ENCODE assay signal across 8 mouse cellular contexts in the genomic region with DNA sequence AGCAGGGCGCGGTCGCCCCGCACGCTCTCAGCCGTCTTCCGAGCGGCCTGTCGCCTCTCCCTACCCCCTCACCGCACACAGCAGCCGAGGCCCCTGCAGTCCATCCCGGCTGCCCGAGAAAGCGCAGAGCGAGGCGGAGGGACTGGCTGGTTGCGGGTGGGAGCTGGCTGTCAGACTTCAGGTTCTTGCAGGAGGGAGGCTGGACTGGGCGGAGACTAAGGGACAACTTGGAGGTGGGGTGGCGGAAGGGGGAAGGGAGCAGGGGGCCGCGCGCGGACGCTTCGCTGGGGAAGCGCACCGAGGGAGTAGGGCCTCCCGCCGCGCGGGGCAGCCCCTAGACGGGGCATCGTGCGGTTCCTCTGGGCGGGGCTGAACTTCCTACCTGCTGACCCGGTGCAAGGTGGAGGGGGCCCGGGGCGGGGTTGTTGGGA. TPM values are rescaled to one million over a fixed set of nuclear protein-coding genes. Genes with fewer than 3 reads are reported as not detected.
DNase-seq lines count a peak whose midpoint lies in the region; ATAC-seq lines count a peak whose summit lies in the region.

No protein-coding gene starts in this region.

- peak overlapping the region; percentile 98 for H3K9ac ChIP-seq in hindbrain, embryonic 14.5 days
- H3K9ac ChIP-seq in limb, embryonic 12.5 days (replicated peaks): peak overlapping the region; percentile 95
- H3K9ac ChIP-seq in midbrain, embryonic 12.5 days (replicated peaks): peak overlapping the region; percentile 98

- peak; percentile 51 to 53 for DNase-seq in layer of hippocampus, adult 18-20 months (ENCODE audit: low spot score in 2 of 2)
- DNase-seq in layer of hippocampus, adult 9-10 months (ENCODE audit: low spot score): no peak
- DNase-seq in cerebellum, adult 9-10 months: peak; percentile 60
- peak; percentile 33 for DNase-seq in hindbrain, embryonic 14.5 days (ENCODE audit: low spot score)
- DNase-seq in spleen, postnatal 14 days (ENCODE audit: low spot score in 2 of 2): peak; percentile 52 to 59

- H3K27me3 ChIP-seq in hindbrain, embryonic 14.5 days (ENCODE audit: control insufficient read depth, insufficient read depth, low read length): no peaks in the 10 kb centered on the region
- H3K27me3 ChIP-seq in limb, embryonic 12.5 days: no peaks in the 10 kb centered on the region
- no peaks in the 10 kb centered on the region for H3K27me3 ChIP-seq in midbrain, embryonic 12.5 days

- H3K4me2 ChIP-seq in hindbrain, embryonic 14.5 days (replicated peaks): peak overlapping the region; percentile 76
- peak overlapping the region; percentile 77 for H3K4me2 ChIP-seq in limb, embryonic 12.5 days
- peak overlapping the region; percentile 86 for H3K4me2 ChIP-seq in midbrain, embryonic 12.5 days (replicated peaks)

- under 1% methylated on average over 38 of the region's 38 CpGs for WGBS in hindbrain, embryonic 14.5 days
- 1% methylated on average over 38 of the region's 38 CpGs for WGBS in limb, embryonic 12.5 days
- WGBS in midbrain, embryonic 12.5 days: 0% methylated on average over 38 of the region's 38 CpGs

- no peaks in the 10 kb centered on the region for H3K36me3 ChIP-seq in hindbrain, embryonic 14.5 days (replicated peaks; ENCODE audit: control insufficient read depth, insufficient read depth)
- H3K36me3 ChIP-seq in limb, embryonic 12.5 days: peaks cover 7% of the 10 kb centered on the region; the same call in 1 of the 2 replicates
- H3K36me3 ChIP-seq in midbrain, embryonic 12.5 days: peaks cover 7% of the 10 kb centered on the region; the same call in 1 of the 2 replicates

- H3K4me3 ChIP-seq in hindbrain, embryonic 14.5 days (replicated peaks; ENCODE audit: low read length): peak overlapping the region; percentile 97
- H3K4me3 ChIP-seq in limb, embryonic 12.5 days (replicated peaks): peak overlapping the region; percentile 94
- H3K4me3 ChIP-seq in midbrain, embryonic 12.5 days: peak overlapping the region; percentile 95

- peak; percentile 69 for ATAC-seq in frontal cortex, adult (ENCODE audit: low TSS enrichment)
- peak; percentile 84 for ATAC-seq in hindbrain, embryonic 14.5 days (ENCODE audit: low FRiP score)
- peak; percentile 86 for ATAC-seq in limb, embryonic 12.5 days (ENCODE audit: insufficient number of reproducible peaks, insufficient read depth, low FRiP score, low TSS enrichment, low read depth)
- ATAC-seq in midbrain, embryonic 12.5 days (ENCODE audit: low FRiP score, low read depth): peak; percentile 87

- H3K27ac ChIP-seq in hindbrain, embryonic 14.5 days: peak overlapping the region; percentile 98
- peak overlapping the region; percentile 99 for H3K27ac ChIP-seq in limb, embryonic 12.5 days
- H3K27ac ChIP-seq in midbrain, embryonic 12.5 days (replicated peaks): peak overlapping the region; percentile 97

- H3K4me1 ChIP-seq in hindbrain, embryonic 14.5 days (replicated peaks; ENCODE audit: control insufficient read depth, insufficient read depth, low read length): peaks cover 21% of the 10 kb centered on the region
- H3K4me1 ChIP-seq in limb, embryonic 12.5 days (replicated peaks): peaks cover 20% of the 10 kb centered on the region
- peaks cover 22% of the 10 kb centered on the region for H3K4me1 ChIP-seq in midbrain, embryonic 12.5 days

- H3K9me3 ChIP-seq in hindbrain, embryonic 14.5 days (ENCODE audit: control insufficient read depth, low read length): no peaks in the 10 kb centered on the region
- H3K9me3 ChIP-seq in limb, embryonic 12.5 days: no peaks in the 10 kb centered on the region
- H3K9me3 ChIP-seq in midbrain, embryonic 12.5 days: no peaks in the 10 kb centered on the region

RNA-seq across cellular contexts. Expression of gene Csnk2a1, which starts 0.4 kb away (rescaled TPM):
- 10 to 100 TPM; 92.6 to 95.5 TPM for total RNA-seq in layer of hippocampus, adult 18-20 months (2021)
- 104 and 150 TPM in 2 replicates for polyA plus RNA-seq in hindbrain, embryonic 14.5 days (2014; fragmentation: Nextera tagmentation; extraction: Ambion mirVana)
- polyA plus RNA-seq in limb, embryonic 12.5 days (2016; fragmentation: Nextera tagmentation; extraction: Ambion mirVana): 94.5 and 102 TPM in 2 replicates
- 92.3 and 97.8 TPM in 2 replicates for polyA plus RNA-seq in midbrain, embryonic 12.5 days (2016; fragmentation: Nextera tagmentation; extraction: Ambion mirVana)
